Mouse (Mus musculus): ENCODE results near the gene Pecam1.

Gene Pecam1

DNA sequence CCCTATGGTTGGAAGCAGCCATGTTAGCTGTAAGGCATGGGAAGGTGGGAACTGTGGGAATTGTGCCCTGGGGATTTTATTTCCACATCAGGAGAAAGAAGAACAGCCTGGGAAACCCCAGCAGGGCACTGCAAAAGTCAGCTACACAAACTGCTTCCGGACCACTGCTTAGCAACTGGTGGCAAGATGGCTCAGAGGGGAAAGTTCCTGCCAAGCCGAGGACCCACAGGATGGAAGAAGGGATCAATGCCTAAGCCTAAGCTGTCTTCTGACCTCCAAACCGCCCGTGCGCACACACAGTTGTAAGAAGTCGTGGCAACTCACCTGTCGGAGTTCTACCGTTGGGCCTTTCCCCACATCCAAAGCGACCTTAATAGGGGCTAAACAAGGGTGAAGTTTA is 22.6 kb upstream of the Pecam1 start:
- in situ Hi-C loops (cut with MseI, MboI): no loop called here

DNA sequence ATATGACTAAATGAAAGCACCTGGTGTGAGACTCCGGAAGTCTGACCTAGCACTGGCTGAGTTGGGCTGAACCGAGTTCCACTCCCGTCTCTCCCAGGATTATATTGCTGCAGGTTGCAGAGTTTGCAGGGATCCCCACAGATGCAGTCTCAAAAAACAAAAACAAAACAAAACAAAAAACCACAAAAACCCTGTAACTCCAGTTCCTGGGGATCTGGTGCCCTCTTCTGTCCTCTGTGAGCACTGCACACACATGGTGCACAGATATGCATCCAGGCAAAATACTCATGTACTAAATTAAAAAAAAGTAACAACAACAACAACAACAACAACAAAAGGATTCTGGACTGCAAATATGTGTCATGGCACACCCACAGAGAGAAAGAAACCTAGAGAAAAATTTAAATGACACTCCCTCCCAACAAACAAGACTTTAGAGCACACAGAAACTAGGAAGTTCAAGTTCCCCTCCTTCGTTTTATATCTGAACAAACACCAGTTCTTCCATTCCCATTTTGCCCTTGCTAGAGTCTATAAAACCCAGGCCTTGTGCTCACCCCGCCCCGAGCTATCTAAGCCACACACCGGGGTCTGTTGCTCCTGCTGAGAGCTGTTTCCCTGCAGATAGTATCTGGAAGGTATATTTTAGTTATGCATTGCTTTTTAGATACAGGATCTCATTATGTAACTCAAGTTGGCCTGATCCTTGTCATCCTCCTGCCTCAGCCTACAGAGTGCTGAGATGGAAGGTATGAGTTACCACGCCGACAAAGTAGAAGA is 20.0 kb upstream of the Pecam1 start:
- in situ Hi-C loops (cut with MseI, MboI): no loop called here

DNA sequence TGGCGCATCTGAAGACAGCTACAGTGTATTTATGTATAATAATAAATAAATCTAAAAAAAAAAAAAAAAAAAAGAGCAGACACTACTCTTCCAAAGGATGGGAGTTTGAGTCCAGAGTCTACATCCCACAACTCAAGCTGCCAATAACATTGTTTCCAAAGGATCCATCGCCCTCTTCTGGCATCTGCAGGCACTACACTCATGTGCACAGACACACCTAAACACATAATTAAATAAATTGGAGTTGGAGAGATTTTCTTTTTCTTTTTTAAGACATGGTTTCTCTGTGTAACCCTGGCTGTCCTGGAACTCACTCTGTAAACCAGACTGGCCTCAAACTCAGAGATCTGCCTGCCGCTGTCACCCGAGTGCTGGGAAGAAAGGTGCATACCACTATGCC is 17.1 kb upstream of the Pecam1 start:
- in situ Hi-C loops (cut with MseI, MboI): no loop called here

DNA sequence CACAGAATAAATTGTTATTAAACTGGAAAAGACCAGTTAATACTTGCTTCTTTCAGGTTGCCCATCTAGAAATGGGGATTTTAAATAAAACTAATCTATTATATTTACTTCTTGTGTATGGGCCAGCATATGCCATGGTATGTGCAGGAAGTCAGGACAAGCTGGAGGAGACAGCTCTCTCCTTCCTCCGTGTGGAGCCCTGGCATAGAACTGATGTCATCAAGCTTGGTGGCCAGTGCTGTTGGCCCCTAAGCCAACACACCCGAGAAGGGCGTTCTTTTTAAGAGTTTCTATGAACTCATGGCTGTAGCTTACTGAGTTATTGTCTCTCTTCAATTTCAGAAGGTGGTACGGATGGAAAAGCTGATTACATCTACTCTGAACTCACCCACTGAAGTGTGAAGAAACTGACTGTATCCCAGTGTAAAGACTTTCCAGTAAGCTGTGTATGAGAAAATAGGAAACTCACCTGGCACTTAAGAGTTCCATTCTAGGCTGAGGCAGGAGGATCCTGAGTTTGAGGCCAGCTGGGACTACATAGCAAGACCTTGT is 16.3 kb upstream of the Pecam1 start:
- in situ Hi-C loops (cut with MseI, MboI): no loop called here

DNA sequence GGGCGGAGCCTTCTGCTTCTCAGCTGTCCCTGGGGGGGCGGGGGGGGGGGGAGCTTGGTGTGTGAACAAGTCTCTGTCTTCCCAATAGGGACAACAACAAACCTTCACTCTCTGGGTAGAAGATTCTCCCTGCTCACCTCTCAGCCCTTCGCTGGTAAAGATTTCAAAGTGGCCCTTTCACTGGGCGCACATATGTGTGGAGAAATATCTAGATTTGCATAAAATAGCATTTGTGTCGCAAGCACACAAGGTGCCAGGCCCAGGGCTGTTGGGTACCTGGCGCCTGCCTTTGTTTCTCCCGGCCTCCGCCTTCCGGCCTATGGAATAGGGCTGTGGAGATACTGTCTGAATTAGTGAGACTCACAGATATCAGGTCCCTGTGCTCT is 12.4 kb upstream of the Pecam1 start:
- in situ Hi-C loops (cut with MseI, MboI): no loop called here

DNA sequence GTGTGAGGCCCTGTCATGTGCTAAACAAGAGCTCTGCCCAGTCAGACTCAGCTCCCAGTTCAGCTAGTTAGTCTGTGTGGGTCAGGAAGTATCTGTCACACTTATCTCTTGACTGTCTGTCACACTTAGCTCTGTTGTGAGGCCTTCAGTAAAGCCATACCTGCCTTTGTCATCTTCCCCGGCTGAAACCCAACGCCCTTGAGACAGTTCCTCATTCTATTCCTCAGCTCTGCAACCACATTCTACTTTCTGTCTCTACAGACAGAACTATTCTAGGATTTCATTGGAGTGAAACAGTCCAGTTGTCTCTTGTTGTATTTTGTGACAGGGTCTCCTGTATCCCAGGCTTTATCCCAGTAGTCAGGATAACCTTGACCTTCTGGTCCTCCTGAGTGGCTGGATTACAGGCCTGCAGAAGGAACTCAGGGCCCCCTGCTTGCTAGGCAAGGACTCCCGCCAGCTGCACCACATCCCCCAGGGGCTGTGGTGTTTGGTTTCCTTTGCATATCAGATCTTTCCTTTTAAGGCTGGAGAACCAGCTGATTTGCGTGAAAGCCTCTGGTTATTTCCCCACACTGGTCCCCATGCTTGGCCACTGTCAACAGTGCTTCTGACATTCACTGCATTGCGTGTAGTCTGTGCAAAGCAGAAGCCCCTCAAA is 11.8 kb upstream of the Pecam1 start:
- in situ Hi-C loops (cut with MseI, MboI): no loop called here

DNA sequence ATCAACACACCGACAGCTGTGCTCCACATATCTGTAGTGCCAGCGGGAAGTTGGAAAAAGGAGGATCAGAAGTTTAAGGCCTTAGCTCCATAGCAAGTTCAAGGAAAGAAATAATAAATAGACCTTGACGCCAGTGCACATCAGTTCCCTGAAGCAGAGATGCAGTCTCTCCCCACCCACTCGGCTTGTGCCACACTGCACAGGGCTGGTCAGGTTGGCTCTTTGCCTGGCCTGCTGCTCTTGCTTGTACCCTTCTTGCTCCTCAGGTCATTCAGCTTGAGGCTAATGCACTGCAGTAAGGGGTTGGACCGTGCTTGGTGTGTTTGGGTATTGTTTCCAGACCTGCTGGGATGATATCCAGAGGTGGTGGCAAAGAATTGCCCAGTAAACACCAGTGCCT is 10.1 kb upstream of the Pecam1 start:
- in situ Hi-C loops (cut with MseI, MboI): no loop called here

DNA sequence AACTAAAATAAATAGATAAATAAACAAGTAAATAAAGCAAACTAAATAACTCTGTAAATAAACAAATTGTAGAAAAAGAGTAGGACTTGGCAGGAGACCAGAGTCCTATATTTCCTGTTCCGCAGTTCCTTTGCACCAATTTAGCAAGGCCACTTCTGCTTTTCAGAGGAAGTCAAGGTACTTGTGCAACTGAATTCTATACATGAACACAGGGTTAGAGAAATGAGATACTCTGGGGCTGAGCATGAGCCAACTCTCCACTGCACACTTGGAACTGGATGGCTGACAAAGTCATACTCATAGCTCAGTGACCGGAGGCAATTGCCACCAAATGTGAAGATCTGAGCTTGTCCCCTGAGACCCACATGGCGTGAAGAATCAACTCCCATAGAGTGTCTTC is 8.6 kb upstream of the Pecam1 start:
- in situ Hi-C loops (cut with MseI, MboI): loop anchor here in 1 of 2 experiments (10.0 kb wide), 1 partner anchor 244 kb away; no protein-coding TSS in a partner anchor

DNA sequence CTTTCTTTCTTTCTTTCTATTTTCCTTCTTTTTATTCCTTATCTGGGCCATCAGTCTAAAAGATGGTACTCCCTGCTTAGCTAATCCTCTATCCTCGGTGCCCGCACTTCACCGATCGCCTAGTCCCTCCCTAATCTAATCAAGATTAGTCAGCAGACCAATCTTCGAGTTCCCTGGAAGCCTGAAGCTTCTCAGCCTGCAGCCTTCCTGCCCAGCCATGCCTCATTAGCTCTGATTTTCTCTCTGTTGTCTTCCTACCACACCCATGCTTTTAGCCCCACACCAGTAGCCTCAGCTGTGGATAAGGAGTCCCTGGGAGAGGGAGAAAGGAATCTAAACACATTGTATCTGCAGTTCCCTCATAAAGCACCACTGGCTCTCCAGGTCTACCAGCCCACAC is 5.2 kb upstream of the Pecam1 start:
- in situ Hi-C loops (cut with MseI, MboI): loop anchor here in 1 of 2 experiments (10.0 kb wide), 1 partner anchor 241 kb away; no protein-coding TSS in a partner anchor

DNA sequence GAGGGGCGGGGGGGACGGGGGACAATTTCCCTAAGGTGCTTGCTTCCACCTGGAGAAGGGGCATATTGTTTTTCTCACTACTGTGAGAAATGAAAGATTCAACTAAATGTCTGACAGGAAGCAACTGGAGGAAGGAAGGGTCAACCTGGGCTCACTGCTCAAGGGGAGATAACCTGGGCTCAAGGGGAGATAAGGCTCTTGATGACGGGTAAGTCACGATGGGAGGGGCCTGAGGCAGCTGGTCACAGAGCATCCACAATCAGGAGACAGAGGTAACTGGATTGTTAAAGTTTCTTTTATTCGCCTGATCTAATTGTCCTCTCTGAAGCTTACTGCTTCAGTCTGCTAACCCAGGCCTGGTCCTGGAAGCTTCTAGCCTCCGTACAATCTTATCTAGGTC is 2.9 kb upstream of the Pecam1 start:
- in situ Hi-C loops (cut with MseI, MboI): loop anchor here in 1 of 2 experiments (10.0 kb wide), 1 partner anchor 239 kb away; no protein-coding TSS in a partner anchor

DNA sequence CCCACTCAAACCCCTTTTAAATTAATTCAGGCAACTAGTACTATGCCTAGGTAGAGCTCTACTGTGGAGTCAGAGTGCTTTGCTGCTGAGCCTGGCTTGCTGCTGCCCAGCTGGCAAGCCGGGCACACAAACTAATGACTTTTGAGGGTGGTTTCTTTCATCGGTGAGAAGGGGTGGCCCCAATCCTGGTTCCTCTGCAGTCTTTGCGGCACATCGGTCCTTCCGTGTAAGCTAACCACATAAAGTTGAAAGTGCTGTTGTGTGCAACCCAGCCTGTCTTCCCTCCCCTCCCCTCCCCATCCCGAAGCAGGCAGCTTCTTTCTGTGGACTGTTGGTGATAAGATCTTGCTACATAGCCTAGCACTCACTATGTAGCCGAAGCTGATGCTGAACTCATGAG is 1.7 kb upstream of the Pecam1 start:
- in situ Hi-C loops (cut with MseI, MboI): loop anchor here in 1 of 2 experiments (10.0 kb wide), 1 partner anchor 237 kb away; no protein-coding TSS in a partner anchor

DNA sequence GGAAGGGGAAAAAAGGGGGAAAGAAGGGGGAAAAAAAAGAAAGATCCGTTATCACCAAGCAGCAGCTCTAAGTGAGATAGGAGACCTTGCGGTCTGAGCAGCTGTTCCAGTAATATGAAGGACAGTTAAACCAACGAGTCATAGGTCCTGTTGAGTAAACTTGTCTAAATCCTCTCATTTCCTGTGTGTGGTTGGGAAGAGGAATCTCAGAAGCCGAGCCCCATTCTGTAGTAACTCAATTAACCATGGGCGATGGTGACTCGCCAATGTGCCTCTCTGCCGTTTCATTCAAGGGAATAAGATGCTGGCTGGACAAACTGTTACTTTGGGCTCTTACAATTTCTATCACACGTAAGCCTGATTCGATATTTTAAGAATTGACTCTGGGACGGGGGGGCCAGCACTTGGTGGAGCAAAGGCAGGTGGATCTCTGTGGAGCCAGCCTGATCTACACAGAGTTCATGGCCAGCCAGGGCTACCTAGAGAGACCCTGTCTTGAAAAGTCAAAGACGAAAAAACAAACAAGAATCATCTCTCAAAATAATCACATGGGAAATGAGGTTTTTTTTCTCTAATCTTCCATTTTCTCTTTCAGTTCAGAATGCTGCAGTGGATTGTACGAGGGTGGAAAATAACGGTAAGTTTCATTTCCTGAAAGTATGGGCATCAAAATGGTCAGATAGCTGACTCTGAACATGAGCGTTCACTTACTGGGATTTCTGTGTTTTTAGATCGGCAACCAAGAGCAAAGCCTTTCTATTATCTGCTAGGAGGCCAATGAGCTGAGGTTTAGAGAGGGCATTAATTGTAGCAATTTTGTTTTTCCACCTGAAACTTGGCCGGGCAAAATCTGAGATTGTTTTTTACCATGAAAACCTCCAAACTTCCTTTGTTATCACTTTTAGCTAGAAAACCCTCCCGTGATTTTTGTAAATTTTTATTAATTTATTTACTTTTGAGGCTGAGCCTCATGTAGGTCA is 901 bp upstream of the Pecam1 start, which contains the start of gene Milr1:
TSS of gene Milr1 (plus strand) at position 188 of the 980 bp plus-strand sequence.
- in situ Hi-C loops (cut with MseI, MboI): loop anchor here in 1 of 2 experiments (10.0 kb wide), 1 partner anchor 237 kb away; no protein-coding TSS in a partner anchor

DNA sequence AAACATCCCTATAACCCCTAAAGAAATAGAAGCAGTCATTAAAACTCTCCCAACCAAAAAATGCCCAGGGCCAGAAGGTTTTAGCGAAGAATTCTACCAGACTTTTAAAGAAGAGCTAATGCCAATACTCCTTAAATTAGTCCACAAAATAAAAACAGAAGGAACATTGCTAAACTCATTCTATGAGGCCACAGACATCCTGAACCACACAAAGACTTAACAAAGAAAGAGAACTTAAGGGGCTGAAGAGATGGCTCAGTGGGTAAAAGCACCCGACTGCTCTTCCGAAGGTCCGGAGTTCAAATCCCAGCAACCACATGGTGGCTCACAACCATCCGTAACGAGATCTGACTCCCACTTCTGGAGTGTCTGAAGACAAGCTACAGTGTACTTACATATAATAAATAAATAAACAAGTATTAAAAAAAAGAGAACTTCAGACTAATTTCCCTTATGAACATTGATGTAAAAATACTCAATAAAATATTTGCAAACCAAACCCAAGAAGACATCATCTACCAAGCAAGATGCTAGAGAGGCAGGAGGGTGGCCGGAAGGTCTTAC is 789 bp downstream of the Pecam1 start:
- in situ Hi-C loops (cut with MseI, MboI): loop anchor here (10.0 kb wide), 1 partner anchor 235 kb away; no protein-coding TSS in a partner anchor

DNA sequence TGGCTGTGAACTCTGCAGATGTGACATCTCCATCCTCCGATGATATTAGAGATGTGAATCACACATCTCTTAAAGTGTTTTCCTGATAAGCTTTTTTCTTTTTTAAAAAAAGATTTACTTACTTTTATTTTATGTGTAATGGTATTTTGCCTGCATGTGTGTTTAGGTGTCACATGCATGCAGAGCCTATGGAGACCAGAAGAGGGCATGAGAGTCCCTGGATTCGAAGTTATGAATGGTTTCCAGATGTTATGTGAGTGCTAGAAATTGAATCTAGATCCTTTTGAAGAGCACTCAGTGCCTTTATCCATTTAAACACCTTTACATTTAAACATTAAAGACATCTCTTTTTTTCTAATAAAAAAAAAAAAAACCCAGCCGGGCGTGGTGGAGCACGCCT is 5.5 kb downstream of the Pecam1 start:
- in situ Hi-C loops (cut with MseI, MboI): loop anchor here (5.0 to 10.0 kb wide), 3 partner anchors 63 to 230 kb away; no protein-coding TSS in a partner anchor

DNA sequence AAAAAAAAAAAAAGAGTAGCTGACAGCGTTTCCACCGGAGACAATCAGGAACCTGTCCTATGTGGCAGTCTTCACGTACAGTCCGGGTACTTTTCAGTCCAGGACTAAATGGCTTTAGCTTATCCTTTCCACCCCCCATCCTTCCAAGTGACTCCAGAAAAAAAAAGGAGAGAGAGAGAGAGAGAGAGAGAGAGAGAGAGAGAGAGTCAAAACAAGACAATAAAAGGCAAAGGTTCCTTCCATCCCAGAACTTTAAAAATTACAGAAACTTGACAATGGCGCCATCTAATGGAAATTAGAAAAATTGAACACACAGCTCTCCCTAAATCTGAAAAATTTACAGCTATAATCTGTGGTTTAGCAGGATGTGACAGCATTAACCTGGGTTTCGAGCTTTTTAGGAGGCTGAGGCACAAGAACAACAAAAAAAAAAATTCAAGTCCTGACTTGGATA is 8.0 kb downstream of the Pecam1 start:
- in situ Hi-C loops (cut with MseI, MboI): loop anchor here (5.0 to 10.0 kb wide), 3 partner anchors 60 to 228 kb away; no protein-coding TSS in a partner anchor

DNA sequence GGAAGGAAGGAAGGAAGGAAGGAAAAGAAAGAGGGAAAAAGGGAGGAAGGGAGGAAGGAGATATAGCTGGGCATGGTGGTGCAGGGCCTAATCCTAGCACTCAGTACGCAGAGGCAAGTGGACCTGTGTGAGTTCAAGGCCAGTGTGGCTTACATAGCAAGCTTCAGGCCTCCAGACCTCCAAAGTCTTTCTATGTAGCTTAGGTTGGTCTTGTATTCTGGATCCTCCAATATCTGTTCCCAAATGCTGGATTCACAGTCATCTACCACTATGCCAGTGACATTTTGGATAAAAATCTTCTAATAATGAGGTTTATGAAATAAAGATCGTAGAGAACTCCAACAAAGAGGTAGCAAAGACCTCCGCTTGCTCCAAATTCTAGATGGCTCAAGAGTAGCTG is 8.6 kb downstream of the Pecam1 start:
- in situ Hi-C loops (cut with MseI, MboI): loop anchor here (5.0 to 10.0 kb wide), 3 partner anchors 60 to 227 kb away; no protein-coding TSS in a partner anchor

DNA sequence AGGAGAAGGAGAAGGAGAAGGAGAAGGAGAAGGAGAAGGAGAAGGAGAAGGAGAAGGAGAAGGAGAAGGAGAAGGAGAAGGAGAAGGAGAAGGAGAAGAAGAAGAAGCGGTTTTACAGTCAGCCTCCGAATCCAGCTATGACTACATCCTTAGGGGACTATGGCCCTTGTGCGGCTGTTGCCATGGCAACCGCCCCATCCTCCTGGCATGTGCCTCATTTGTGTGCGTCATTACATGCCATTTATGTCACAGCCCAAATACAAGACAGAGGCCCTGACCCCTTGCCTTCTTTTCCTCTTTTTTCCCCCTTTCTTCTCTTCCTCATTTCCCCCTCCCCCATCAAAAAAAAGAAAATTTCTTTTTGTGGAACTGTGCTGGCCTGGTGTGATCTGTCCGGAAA is 9.2 kb downstream of the Pecam1 start:
- in situ Hi-C loops (cut with MseI, MboI): loop anchor here (5.0 to 10.0 kb wide), 3 partner anchors 59 to 226 kb away; no protein-coding TSS in a partner anchor

DNA sequence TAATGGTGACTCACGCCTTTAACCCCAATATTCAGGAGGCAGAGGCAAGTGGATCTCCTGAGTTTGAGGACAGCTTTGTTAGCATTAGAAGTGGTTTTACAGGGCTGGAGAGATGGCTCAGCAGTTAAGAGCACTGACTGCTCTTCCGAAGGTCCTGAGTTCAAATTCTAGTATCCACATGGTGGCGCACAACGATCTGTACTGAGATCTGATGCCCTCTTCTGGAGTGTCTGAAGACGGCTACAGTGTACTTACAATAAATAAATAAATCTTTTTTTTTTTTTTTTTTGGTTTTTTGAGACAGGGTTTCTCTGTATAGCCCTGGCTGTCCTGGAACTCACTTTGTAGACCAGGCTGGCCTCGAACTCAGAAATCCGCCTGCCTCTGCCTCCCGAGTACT is 9.7 kb downstream of the Pecam1 start:
- in situ Hi-C loops (cut with MseI, MboI): loop anchor here (5.0 to 10.0 kb wide), 3 partner anchors 58 to 226 kb away; no protein-coding TSS in a partner anchor

DNA sequence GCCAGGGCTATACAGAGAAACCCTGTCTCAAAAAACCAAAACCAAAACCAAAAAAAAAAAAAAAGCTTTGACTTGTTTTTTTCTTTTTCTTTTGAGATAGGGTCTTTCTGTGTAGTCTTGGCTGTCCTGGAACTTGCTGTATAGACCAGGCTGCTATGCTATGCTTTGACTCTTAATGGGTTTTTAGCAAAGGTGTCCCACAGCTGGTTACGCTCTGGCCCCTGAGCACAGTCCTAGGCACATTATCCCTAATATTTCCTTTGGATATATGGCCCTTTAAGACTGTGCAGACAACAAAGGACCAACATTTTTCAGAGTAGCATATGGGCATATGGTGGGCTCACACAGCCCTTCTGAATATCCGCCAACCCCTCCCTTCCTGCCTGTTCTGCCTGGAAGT is 11.3 kb downstream of the Pecam1 start:
- in situ Hi-C loops (cut with MseI, MboI): no loop called here

DNA sequence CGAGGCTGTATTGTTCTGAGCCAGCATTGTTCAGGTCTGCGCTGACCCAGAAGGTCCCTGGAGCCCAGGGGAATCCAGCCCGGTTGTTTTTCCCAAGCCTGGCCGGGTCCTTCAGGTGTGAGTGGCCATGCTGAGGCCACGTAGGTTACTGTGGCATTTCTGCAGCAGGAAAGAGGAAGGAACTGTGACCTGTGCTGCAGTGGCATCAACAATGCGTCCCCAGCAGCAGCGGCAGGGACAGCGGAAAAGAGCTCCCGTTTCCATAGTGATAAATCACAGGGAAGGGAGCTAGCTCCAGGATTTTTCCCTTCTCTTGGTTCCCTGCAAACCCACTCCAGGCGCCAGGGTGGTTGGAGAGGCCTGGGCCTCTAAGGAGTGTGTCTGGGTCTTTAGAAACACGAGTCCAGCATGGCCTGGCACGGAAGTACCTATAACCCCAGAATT is 13.2 kb downstream of the Pecam1 start:
- in situ Hi-C loops (cut with MseI, MboI): no loop called here

Data from mouse trophoblast stem cell (cell line).